Mouse (Mus musculus) thymus, adult 2 months (tissue): ENCODE measurements around the gene Sema4b.

Source experiments
- CTCF ChIP-seq: fragments of 200-500 bp; IDR thresholded peaks from 2 replicates; pipeline ENCODE4 v1.5.1; 2012; ENCODE audit warnings: mild to moderate bottlenecking, control low read depth, low read length, moderate library complexity, borderline replicate concordance; ENCODE audit not compliant: control insufficient read depth, poor library complexity, insufficient read depth; ENCODE audit errors: extremely low read depth
- POLR2A ChIP-seq: fragments of 200-500 bp; IDR thresholded peaks from 2 replicates; pipeline ENCODE4 v1.6.1; 2012; ENCODE audit warnings: mild to moderate bottlenecking, low read length, control low read depth, moderate library complexity; ENCODE audit not compliant: control insufficient read depth, poor library complexity, insufficient read depth; ENCODE audit errors: extremely low read depth

DNA sequence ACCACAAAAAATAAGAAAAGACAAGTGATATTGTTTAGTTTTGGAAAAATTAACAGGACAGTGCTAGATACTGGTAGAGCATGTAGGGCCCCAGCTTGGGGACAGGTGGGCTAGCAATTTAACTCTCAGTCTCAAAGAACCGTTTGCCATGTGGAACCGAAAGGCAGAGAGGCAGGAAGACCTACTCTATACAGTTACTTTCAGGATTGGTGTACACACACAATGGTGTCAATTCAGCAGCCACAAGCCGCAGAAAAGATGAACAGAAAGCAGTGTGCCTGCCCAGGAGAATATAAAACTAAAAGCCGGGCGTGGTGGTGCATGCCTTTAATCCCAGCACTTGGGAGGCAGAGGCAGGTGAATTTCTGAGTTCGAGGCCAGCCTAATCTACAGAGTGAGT, 6.9 kb upstream of the Sema4b start:
- TF ChIP-seq CTCF (no peak), POLR2A (no peak)
